Mouse (Mus musculus) erythroblast, embryonic 14.5 days (primary cell): ENCODE results near the gene Igfbp3.

Source experiments
- GATA1 ChIP-seq: IDR thresholded peaks from 2 replicates; pipeline ENCODE4 v1.6.1; 2012; ENCODE audit warnings: low read length, inconsistent platforms, mixed read lengths
- TAL1 ChIP-seq: IDR thresholded peaks from 3 replicates; pipeline ENCODE4 v1.6.1; 2012; ENCODE audit warnings: low read length, inconsistent platforms, mixed read lengths

GRCm38 (mm10) chr11:7230000-7230399 lies 16.3 kb upstream of the Igfbp3 start:
- no peak for TF ChIP-seq TAL1
- TF ChIP-seq GATA1: no peak
